14 mouse cellular contexts compared by ENCODE assay signal in the genomic region with DNA sequence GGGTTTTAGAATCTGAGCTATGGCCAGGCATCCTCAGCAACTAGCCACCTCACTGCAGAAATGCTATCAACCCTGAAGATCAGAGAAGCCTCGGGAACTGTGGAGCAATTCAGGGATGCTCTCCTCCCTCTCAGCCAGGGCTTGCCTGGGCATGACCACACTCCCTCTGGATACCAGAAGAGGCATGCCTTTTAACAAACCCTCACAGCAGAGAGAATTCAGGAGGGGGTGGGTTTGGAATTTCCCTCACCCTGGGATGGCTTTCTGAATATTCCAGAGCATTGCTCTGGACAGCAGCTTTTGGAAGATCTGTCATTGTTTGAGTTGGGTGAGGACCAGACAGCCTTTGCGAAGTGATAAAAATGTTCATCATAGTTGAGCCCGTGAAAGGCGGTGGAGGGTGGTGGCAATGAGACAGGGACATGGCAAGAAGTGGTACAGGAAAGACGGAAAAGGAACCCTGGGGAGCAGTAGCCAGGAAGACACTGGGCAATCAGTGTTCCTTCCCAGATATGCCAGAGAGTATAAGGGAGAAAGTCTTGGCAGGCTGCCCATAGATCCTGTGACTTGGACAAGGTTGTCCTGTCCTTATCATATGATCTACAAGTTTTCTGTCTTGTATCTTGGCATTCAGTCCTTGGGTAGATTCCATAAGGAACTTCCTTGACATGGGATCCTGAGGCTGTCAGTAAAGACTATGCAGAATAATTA. TPM values are rescaled to one million over a fixed set of nuclear protein-coding genes. Genes with fewer than 3 reads are reported as not detected.
DNase-seq lines count a peak whose midpoint lies in the region; ATAC-seq and TF ChIP-seq lines count a peak whose summit lies in the region.
"Had no signal": no experiment of that assay in that cellular context is flagged by ENCODE, and none has a peak within 500 bp of the region (broad histone marks: within the 10 kb centered on the region; RNA-seq: fewer than 3 reads in every experiment).

No protein-coding gene starts in this region.

- H3K4me2 ChIP-seq in limb, embryonic 14.5 days (replicated peaks; ENCODE audit: low read depth, low read length, severe bottlenecking), result no peak overlapping the region
- H3K4me2 ChIP-seq: forebrain, embryonic 12.5 days; stomach, embryonic 15.5 days had no signal

- peak; percentile 38 for DNase-seq in limb, embryonic 14.5 days (ENCODE audit: low spot score)
- no peak for DNase-seq in limb, embryonic 10.5 days (ENCODE audit: low spot score)
- DNase-seq in adrenal gland, postnatal 36 days, result peak; percentile 72 to 80
- peak; percentile 83 for DNase-seq in kidney, postnatal 10 days
- peak; percentile 3 for DNase-seq in skeletal muscle tissue, adult 2 months (ENCODE audit: low read depth, low spot score)
- DNase-seq in heart, postnatal 4 days, result no peak
- no peak for DNase-seq in layer of hippocampus, adult 9-11 months
- DNase-seq in cerebellum, adult 9-10 months, result no peak

- H3K9me3 ChIP-seq in limb, embryonic 14.5 days (ENCODE audit: control insufficient read depth, low read length), result no peaks in the 10 kb centered on the region
- H3K9me3 ChIP-seq in limb, embryonic 10.5 days (replicated peaks), result no peaks in the 10 kb centered on the region
- H3K9me3 ChIP-seq: forebrain, embryonic 12.5 days; stomach, embryonic 15.5 days had no signal

- H3K9ac ChIP-seq in limb, embryonic 14.5 days (ENCODE audit: low read depth, low read length, severe bottlenecking), result no peak overlapping the region
- H3K9ac ChIP-seq: forebrain, embryonic 12.5 days; stomach, embryonic 15.5 days had no signal

- H3K4me1 ChIP-seq in limb, embryonic 14.5 days (ENCODE audit: control insufficient read depth, insufficient read depth, low read length), result no peaks in the 10 kb centered on the region
- no peaks in the 10 kb centered on the region for H3K4me1 ChIP-seq in limb, embryonic 10.5 days
- H3K4me1 ChIP-seq: forebrain, embryonic 12.5 days; stomach, embryonic 15.5 days had no signal

- no peak overlapping the region for H3K27ac ChIP-seq in limb, embryonic 14.5 days (replicated peaks; ENCODE audit: low read depth, low read length)
- no peak overlapping the region for H3K27ac ChIP-seq in limb, embryonic 10.5 days
- H3K27ac ChIP-seq: forebrain, embryonic 12.5 days; stomach, embryonic 15.5 days had no signal

- no peak for ATAC-seq in limb, embryonic 14.5 days (ENCODE audit: low FRiP score, low read depth)

- H3K27me3 ChIP-seq in limb, embryonic 14.5 days (ENCODE audit: control insufficient read depth, insufficient read depth, low read length), result no peaks in the 10 kb centered on the region
- H3K27me3 ChIP-seq in limb, embryonic 10.5 days (ENCODE audit: low read depth, poor library complexity, severe bottlenecking), result no peaks in the 10 kb centered on the region
- H3K27me3 ChIP-seq: CH12.LX; forebrain, embryonic 12.5 days; stomach, embryonic 15.5 days had no signal

- H3K36me3 ChIP-seq in limb, embryonic 14.5 days (ENCODE audit: control insufficient read depth, insufficient read depth, low read length), result no peaks in the 10 kb centered on the region
- 0 out of 2 replicates have a peak, but pooled peaks cover 4% of the 10 kb centered on the region for H3K36me3 ChIP-seq in limb, embryonic 10.5 days
- H3K36me3 ChIP-seq: stomach, embryonic 15.5 days had no signal

- no peak overlapping the region for H3K4me3 ChIP-seq in limb, embryonic 14.5 days (replicated peaks; ENCODE audit: low read length)
- no peak overlapping the region for H3K4me3 ChIP-seq in limb, embryonic 10.5 days
- H3K4me3 ChIP-seq: forebrain, embryonic 12.5 days; stomach, embryonic 15.5 days had no signal

- WGBS in limb, embryonic 14.5 days, result 67% methylated on average over 5 of the region's 5 CpGs
- 74% methylated on average over 5 of the region's 5 CpGs for WGBS in limb, embryonic 10.5 days

- TF ChIP-seq POLR2A in limb, embryonic 14.5 days (IDR thresholded peaks at IDR 0.05; ENCODE audit: borderline replicate concordance, extremely low read depth, insufficient read depth, insufficient read length), result no peak

RNA-seq across cellular contexts. Expression of a gene that starts 2.0 kb away (rescaled TPM):
- not detected in 2 replicates for polyA plus RNA-seq in limb, embryonic 14.5 days (2012; rRNA removed)
- polyA plus RNA-seq in limb, embryonic 14.5 days (2014; fragmentation: Nextera tagmentation; extraction: Ambion mirVana), result 0.36 and 0.44 TPM in 2 replicates
- polyA plus RNA-seq in limb, embryonic 10.5 days (2016; fragmentation: Nextera tagmentation; extraction: Ambion mirVana), result 0.24 and 0.33 TPM in 2 replicates
- not detected for total RNA-seq in adrenal gland, postnatal 36 days (2021)
- not detected for total RNA-seq in heart, postnatal 4 days (2021)
- total RNA-seq: CH12.LX; megakaryocyte progenitor cell, adult 5-6 weeks had no signal
- polyA plus RNA-seq: heart, postnatal 0 days had no signal

RNA-seq across cellular contexts. Expression of a gene that starts 8.6 kb away (rescaled TPM):
- not detected in 2 replicates for polyA plus RNA-seq in limb, embryonic 14.5 days (2012; rRNA removed)
- polyA plus RNA-seq in limb, embryonic 14.5 days (2014; fragmentation: Nextera tagmentation; extraction: Ambion mirVana), result 0.11 and 0.18 TPM in 2 replicates
- polyA plus RNA-seq in limb, embryonic 10.5 days (2016; fragmentation: Nextera tagmentation; extraction: Ambion mirVana), result 0.06 and 0.10 TPM in 2 replicates
- total RNA-seq in adrenal gland, postnatal 36 days (2021), result not detected
- total RNA-seq in heart, postnatal 4 days (2021), result not detected
- total RNA-seq: CH12.LX; megakaryocyte progenitor cell, adult 5-6 weeks had no signal
- polyA plus RNA-seq: heart, postnatal 0 days had no signal

RNA-seq across cellular contexts. Expression of a gene that starts 19.9 kb away (rescaled TPM):
- not detected in 2 replicates for polyA plus RNA-seq in limb, embryonic 14.5 days (2012; rRNA removed)
- polyA plus RNA-seq in limb, embryonic 14.5 days (2014; fragmentation: Nextera tagmentation; extraction: Ambion mirVana), result not detected in 2 replicates
- 0.05 and 0.21 TPM in 2 replicates for polyA plus RNA-seq in limb, embryonic 10.5 days (2016; fragmentation: Nextera tagmentation; extraction: Ambion mirVana)
- not detected for total RNA-seq in adrenal gland, postnatal 36 days (2021)
- not detected for total RNA-seq in heart, postnatal 4 days (2021)
- total RNA-seq: CH12.LX; megakaryocyte progenitor cell, adult 5-6 weeks had no signal
- polyA plus RNA-seq: forebrain, embryonic 12.5 days; heart, postnatal 0 days; stomach, embryonic 15.5 days had no signal

RNA-seq across cellular contexts. Expression of a gene that starts 38.0 kb away (rescaled TPM):
- polyA plus RNA-seq in limb, embryonic 14.5 days (2012; rRNA removed), result 66.3 and 79.7 TPM in 2 replicates
- 115 and 134 TPM in 2 replicates for polyA plus RNA-seq in limb, embryonic 14.5 days (2014; fragmentation: Nextera tagmentation; extraction: Ambion mirVana)
- 269 and 280 TPM in 2 replicates for polyA plus RNA-seq in limb, embryonic 10.5 days (2016; fragmentation: Nextera tagmentation; extraction: Ambion mirVana)
- total RNA-seq in adrenal gland, postnatal 36 days (2021), result 10 to 100 TPM; 19.2 to 21.4 TPM
- 100 to 1,000 TPM; 101 to 103 TPM for total RNA-seq in heart, postnatal 4 days (2021)

RNA-seq across cellular contexts. Expression of a gene that starts 55.0 kb away (rescaled TPM):
- polyA plus RNA-seq in limb, embryonic 14.5 days (2012; rRNA removed), result not detected in 2 replicates
- not detected in 2 replicates for polyA plus RNA-seq in limb, embryonic 14.5 days (2014; fragmentation: Nextera tagmentation; extraction: Ambion mirVana)
- polyA plus RNA-seq in limb, embryonic 10.5 days (2016; fragmentation: Nextera tagmentation; extraction: Ambion mirVana), result not detected in 2 replicates
- total RNA-seq in adrenal gland, postnatal 36 days (2021), result not detected
- not detected for total RNA-seq in heart, postnatal 4 days (2021)
- total RNA-seq: CH12.LX; megakaryocyte progenitor cell, adult 5-6 weeks had no signal
- polyA plus RNA-seq: forebrain, embryonic 12.5 days; heart, postnatal 0 days; neural tube, embryonic 14.5 days; stomach, embryonic 15.5 days had no signal

Comparison
In these comparisons a context has a peak if more than half of its experiments do, and no peak if none do; other contexts are left out.
1. DNase-seq: peak in limb, embryonic 14.5 days (single experiment), adrenal gland, postnatal 36 days (2 of 2), kidney, postnatal 10 days (single experiment) and skeletal muscle tissue, adult 2 months (single experiment); none in limb, embryonic 10.5 days (single experiment), heart, postnatal 4 days (single experiment), layer of hippocampus, adult 9-11 months (single experiment) and cerebellum, adult 9-10 months (single experiment).